Mouse (Mus musculus): ENCODE measurements around the gene Evi2. TPM values are rescaled to one million over a fixed set of nuclear protein-coding genes. Genes with fewer than 3 reads are reported as not detected.
A peak's percentile ranks its signal among the peaks of the same experiment; 100 is the strongest.

Evi2 gene
- total and polyA plus RNA-seq, 3 experiments: 1.2 to 6.2 (median 2.8) TPM

DNA sequence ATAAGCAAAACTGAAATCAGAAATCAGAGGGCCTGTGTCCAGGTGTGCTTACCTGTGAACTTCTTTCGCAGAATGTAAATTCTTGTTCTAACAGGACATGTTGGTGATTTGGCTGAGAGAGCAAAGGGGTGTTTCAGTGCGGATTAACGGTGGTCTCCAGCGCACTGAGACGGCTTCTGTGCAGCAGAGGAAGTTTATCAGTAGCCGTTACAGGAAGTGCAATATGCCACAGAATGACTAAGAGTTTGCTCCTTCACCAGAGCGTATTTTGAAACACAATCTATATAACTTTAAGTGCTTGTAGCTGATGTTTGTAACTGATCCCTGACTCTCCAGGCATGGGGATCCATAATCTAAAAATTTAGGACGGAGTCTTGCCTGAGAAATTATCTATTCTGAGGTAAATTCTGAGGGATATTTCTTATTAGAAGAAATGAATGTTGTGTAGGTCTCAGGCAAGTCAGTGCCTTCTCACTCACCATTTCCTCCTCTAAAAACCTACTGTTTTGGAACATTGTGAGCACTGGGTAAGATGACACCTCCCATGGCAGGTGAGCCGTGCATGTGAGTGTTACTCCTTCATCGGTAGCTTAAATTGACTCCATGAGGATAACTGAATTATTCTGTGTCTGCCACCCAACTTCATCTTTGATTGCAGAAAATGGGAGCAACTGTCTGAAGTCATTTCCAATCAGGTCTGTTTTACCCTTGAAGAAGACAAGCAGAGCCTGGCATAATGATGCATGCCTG lies 6.7 kb downstream of the Evi2 start, which contains the start of gene Evi2b (continued):
- TF ChIP-seq HCFC1 (IDR thresholded peaks at IDR 0.05; ENCODE audit: low read depth, low read length) (no peak), MYC (IDR thresholded peaks at IDR 0.05; ENCODE audit: low read depth, low read length) (peak; percentile 42; the same call in 1 of the 2 replicates), MAX (IDR thresholded peaks at IDR 0.05; ENCODE audit: low read length) (peak; percentile 76; the same call in 1 of the 2 replicates), CHD1 (IDR thresholded peaks at IDR 0.05; ENCODE audit: low read depth, low read length) (peak; percentile 86; the same call in 1 of the 2 replicates), GABPA (IDR thresholded peaks at IDR 0.05; ENCODE audit: insufficient replicate concordance, low read depth, low read length) (no peak), SMC3 (IDR thresholded peaks at IDR 0.05; ENCODE audit: low read depth, low read length) (0 out of 2 replicates have a peak, but pooled peaks have one; percentile 1), RAD21 (IDR thresholded peaks at IDR 0.05; ENCODE audit: low read depth, low read length) (no peak), USF1 (IDR thresholded peaks at IDR 0.05; ENCODE audit: low read depth, low read length) (no peak), MEF2A (IDR thresholded peaks at IDR 0.05; ENCODE audit: borderline replicate concordance, low read depth, low read length) (0 out of 2 replicates have a peak, but pooled peaks have one; percentile 7), MAZ (IDR thresholded peaks at IDR 0.05; ENCODE audit: low read depth, low read length) (0 out of 2 replicates have a peak, but pooled peaks have one; percentile 20), USF2 (conservative IDR thresholded peaks at IDR 0.05; ENCODE audit: low read depth, low read length) (no peak), CTCF (conservative IDR thresholded peaks at IDR 0.05 in 1 of 2, IDR thresholded peaks at IDR 0.05 in 1 of 2; ENCODE audit: low read depth in 2 of 2, low read length in 2 of 2) (no peak), ELF1 (IDR thresholded peaks at IDR 0.05; ENCODE audit: low read depth, low read length) (peak; percentile 79), POLR2A (IDR thresholded peaks at IDR 0.05; ENCODE audit: low read depth, low read length) (peak; percentile 74), NRF1 (IDR thresholded peaks at IDR 0.05; ENCODE audit: low read depth, low read length) (no peak), EP300 (IDR thresholded peaks at IDR 0.05; ENCODE audit: low read length) (peak; percentile 68), MXI1 (IDR thresholded peaks at IDR 0.05; ENCODE audit: low read depth, low read length) (no peak; the same call in 1 of the 2 replicates), ETS1 (conservative IDR thresholded peaks at IDR 0.05; ENCODE audit: low read depth, low read length) (no peak), MAFK (IDR thresholded peaks at IDR 0.05; ENCODE audit: insufficient replicate concordance, low read length) (0 out of 2 replicates have a peak, but pooled peaks have one; percentile 45), SIN3A (IDR thresholded peaks at IDR 0.05; ENCODE audit: low read length) (peak; percentile 77), ZC3H11A (IDR thresholded peaks at IDR 0.05; ENCODE audit: low read depth, low read length) (no peak)

DNA sequence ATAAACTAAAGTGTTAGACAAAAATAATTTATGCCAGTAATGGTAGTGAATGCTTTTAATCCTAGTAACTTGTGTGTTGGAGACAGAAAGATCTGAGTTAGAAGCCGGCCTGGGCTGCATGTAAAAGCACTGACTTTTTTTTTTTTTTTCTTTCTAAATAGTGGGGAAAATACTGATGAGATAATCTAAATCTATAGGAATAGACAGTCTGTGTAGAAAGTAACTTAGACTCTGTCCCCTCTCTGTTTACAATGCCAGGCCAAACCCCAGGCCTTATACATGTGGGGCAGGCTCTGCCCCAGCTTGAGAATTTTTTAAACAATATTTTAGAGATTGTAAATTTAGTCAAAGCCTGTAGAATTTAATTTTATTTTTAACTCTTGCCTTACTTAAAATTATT lies 7.4 kb downstream of the Evi2 start:
- peak overlapping the region; percentile 82 for H3K9ac ChIP-seq (ENCODE audit: insufficient read depth, low read depth)
- H3K27ac ChIP-seq (ENCODE audit: insufficient read depth, low read depth): no peak overlapping the region
- peaks cover 18 to 38% of the 10 kb centered on the region in 2 experiments for H3K36me3 ChIP-seq (replicated peaks in 1 of 2; ENCODE audit: control insufficient read depth in 1 of 2, insufficient read depth in 1 of 2, low read length in 1 of 2)
- H3K79me2 ChIP-seq (replicated peaks; ENCODE audit: control insufficient read depth, extremely low read depth, insufficient read depth, poor library complexity, severe bottlenecking): peaks cover 58% of the 10 kb centered on the region
- in situ Hi-C loops (cut with MboI; ENCODE audit: low pct_ligation_motif_present, low pct_unique_long_range_greater_than_20kb, low sequenced_read_pairs) (no loop called here), dilution Hi-C loops (cut with MboI; ENCODE audit: extremely low pct_ligation_motif_present, extremely low pct_unique_long_range_greater_than_20kb, low sequenced_read_pairs) (no loop called here)
- peaks cover 33 to 66% of the 10 kb centered on the region in 2 experiments for H3K4me1 ChIP-seq (ENCODE audit: control insufficient read depth in 1 of 2, insufficient read depth in 2 of 2)
- no peaks in the 10 kb centered on the region for H3K27me3 ChIP-seq (replicated peaks)
- no peaks in the 10 kb centered on the region for H3K9me3 ChIP-seq (replicated peaks; ENCODE audit: low read length)
- no peak for DNase-seq (ENCODE audit: extremely low read depth)
- TF ChIP-seq BHLHE40 (IDR thresholded peaks at IDR 0.05; ENCODE audit: low read depth, low read length) (no peak), MAX (IDR thresholded peaks at IDR 0.05; ENCODE audit: low read length) (no peak), MXI1 (IDR thresholded peaks at IDR 0.05; ENCODE audit: low read depth, low read length) (peak; percentile 51; the same call in 1 of the 2 replicates), HCFC1 (IDR thresholded peaks at IDR 0.05; ENCODE audit: low read depth, low read length) (0 out of 2 replicates have a peak, but pooled peaks have one; percentile 28), ZKSCAN1 (IDR thresholded peaks at IDR 0.05; ENCODE audit: borderline replicate concordance, low read depth, low read length) (no peak), CHD1 (IDR thresholded peaks at IDR 0.05; ENCODE audit: low read depth, low read length) (peak; percentile 63; the same call in 1 of the 2 replicates), ZMIZ1 (IDR thresholded peaks at IDR 0.05; ENCODE audit: low read depth, low read length) (no peak), SMC3 (IDR thresholded peaks at IDR 0.05; ENCODE audit: low read depth, low read length) (no peak), ZNF384 (IDR thresholded peaks at IDR 0.05; ENCODE audit: low read depth, low read length) (peak; percentile 66), USF1 (IDR thresholded peaks at IDR 0.05; ENCODE audit: low read depth, low read length) (no peak), E2F4 (IDR thresholded peaks at IDR 0.05; ENCODE audit: insufficient replicate concordance, low read depth, low read length) (no peak), MEF2A (IDR thresholded peaks at IDR 0.05; ENCODE audit: borderline replicate concordance, low read depth, low read length) (no peak)
- peak overlapping the region; percentile 98; the same call in 1 of the 2 replicates for H3K4me2 ChIP-seq (ENCODE audit: insufficient read depth, low read depth, poor library complexity, severe bottlenecking)
- peak overlapping the region; percentile 20 to 55 (median 45) for H3K4me3 ChIP-seq (replicated peaks in 1 of 3; ENCODE audit: low read depth in 2 of 3, low read length in 2 of 3, poor library complexity in 1 of 3)

All from CH12.LX (cell line).